Mouse (Mus musculus) midbrain, embryonic 14.5 days (tissue): ENCODE data around the gene Kif3b. TPM values are rescaled to one million over a fixed set of nuclear protein-coding genes. Genes with fewer than 3 reads are reported as not detected.
A peak's percentile ranks its signal among the peaks of the same experiment; 100 is the strongest.

Experiments used
- ATAC-seq: fragments of 200-750 bp; cut with Nextera tagmentation; 2 replicates; pipeline ENCODE4 v1.8.0; 2017; ENCODE audit warnings: moderate number of reproducible peaks, moderate library complexity; ENCODE audit not compliant: low FRiP score, low TSS enrichment
- DNase-seq: peaks from one replicate; pipeline ENCODE4 v3.0.0-alpha.2; 2015
- H3K27ac ChIP-seq: fragments of 300-500 bp; sonication (generic); replicated peaks from 2 replicates; pipeline ENCODE4 v1.5.1; 2014; ENCODE audit warnings: mild to moderate bottlenecking, low read depth, low read length, moderate library complexity
- H3K27me3 ChIP-seq: fragments of 300-500 bp; sonication (generic); 2 replicates; pipeline ENCODE4 v1.6.1; 2014; ENCODE audit warnings: low read length, control low read depth, mixed read lengths; ENCODE audit not compliant: control insufficient read depth, insufficient read depth
- H3K36me3 ChIP-seq: fragments of 300-500 bp; sonication (generic); 2 replicates; pipeline ENCODE4 v1.6.1; 2014; ENCODE audit warnings: low read length, control low read depth; ENCODE audit not compliant: control insufficient read depth, insufficient read depth
- H3K4me1 ChIP-seq: fragments of 300-500 bp; sonication (generic); 2 replicates; pipeline ENCODE4 v1.6.1; 2014; ENCODE audit warnings: mild to moderate bottlenecking, antibody characterized with exemption, low read length, control low read depth; ENCODE audit not compliant: control insufficient read depth, insufficient read depth
- H3K4me2 ChIP-seq: fragments of 300-500 bp; sonication (generic); 2 replicates; pipeline ENCODE4 v1.6.1; 2014; ENCODE audit warnings: mild to moderate bottlenecking, low read length, moderate library complexity
- H3K4me3 ChIP-seq: fragments of 300-500 bp; sonication (generic); replicated peaks from 2 replicates; pipeline ENCODE4 v1.5.1; 2014; ENCODE audit warnings: low read depth, low read length
- H3K9ac ChIP-seq: fragments of 300-500 bp; sonication (generic); replicated peaks from 2 replicates; pipeline ENCODE4 v1.6.1; 2014; ENCODE audit warnings: mild to moderate bottlenecking, low read length, moderate library complexity
- H3K9me3 ChIP-seq: fragments of 300-500 bp; sonication (generic); 2 replicates; pipeline ENCODE4 v1.6.1; 2016; ENCODE audit warnings: low read length, control low read depth, mixed read lengths; ENCODE audit not compliant: control insufficient read depth
- WGBS: fragments of 180-500 bp; shearing (Covaris S2); extraction: QIAGEN DNeasy Blood & Tissue Kit; methylation state at CpG from one replicate; pipeline ENCODE4 v1.1.7; 2014; 5-methylcytosine and 5-hydroxymethylcytosine counted together
- polyA plus RNA-seq: library from polyadenylated mRNA; unstranded; fragments of >200 nt; fragmentation: Nextera tagmentation; extraction: Ambion mirVana; gene quantifications from 2 replicates; pipeline ENCODE4 v1.2.1, GENCODE M21; 2014

Gene Kif3b
- polyA plus RNA-seq, 1 experiment from 2014 or later = 17.0 TPM

DNA sequence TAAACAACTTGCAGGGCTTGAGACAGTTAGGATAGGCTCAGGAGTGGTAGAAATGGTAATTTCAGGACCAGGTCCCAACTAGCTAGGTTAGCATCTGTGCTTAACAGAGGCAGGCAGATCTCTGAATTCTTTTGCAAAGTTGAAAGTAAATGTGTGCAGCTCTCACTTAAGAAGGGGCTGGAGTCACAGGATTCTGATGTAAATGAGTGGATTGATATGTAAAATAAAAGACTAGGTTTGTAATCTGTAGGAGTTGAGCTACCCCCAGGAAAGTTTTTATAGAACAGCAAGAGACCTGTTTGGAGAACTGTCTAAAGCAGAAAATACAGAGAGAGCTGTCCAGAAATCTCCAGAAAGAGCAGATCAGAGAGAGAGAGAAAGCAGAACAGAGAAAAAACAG lies 79.7 kb downstream of the Kif3b start:
- no peak for ATAC-seq
- H3K9ac ChIP-seq = no peak overlapping the region
- H3K4me3 ChIP-seq = no peak overlapping the region
- H3K9me3 ChIP-seq = no peaks in the 10 kb centered on the region
- no peak overlapping the region for H3K27ac ChIP-seq
- peaks cover 29% of the 10 kb centered on the region for H3K36me3 ChIP-seq
- DNase-seq = no peak
- H3K27me3 ChIP-seq = no peaks in the 10 kb centered on the region
- no peak overlapping the region for H3K4me2 ChIP-seq
- no peaks in the 10 kb centered on the region for H3K4me1 ChIP-seq

DNA sequence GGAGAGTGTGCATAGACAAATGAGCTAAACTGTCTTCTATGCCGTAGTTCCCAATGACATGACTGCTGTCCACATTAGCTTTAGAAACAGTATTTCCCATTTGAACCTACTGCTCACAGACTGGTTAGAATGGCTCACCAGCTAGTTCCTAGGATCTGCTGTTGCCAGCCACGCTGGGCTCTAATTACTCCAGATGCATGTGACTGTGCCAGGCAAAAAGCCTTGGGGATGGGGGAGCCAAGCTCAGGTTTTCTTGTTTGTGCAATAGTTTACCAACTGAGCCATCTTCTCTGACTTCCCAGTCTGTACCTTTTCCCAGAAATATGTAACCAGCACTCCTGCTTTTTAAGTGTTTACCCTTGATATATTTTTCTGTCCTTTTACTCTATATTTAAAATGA lies 84.2 kb downstream of the Kif3b start:
- H3K4me2 ChIP-seq = no peak overlapping the region
- no peaks in the 10 kb centered on the region for H3K4me1 ChIP-seq
- no peak overlapping the region for H3K27ac ChIP-seq
- no peak overlapping the region for H3K4me3 ChIP-seq
- H3K9me3 ChIP-seq = no peaks in the 10 kb centered on the region
- WGBS = 89% methylated on average over 2 of the region's 2 CpGs
- H3K36me3 ChIP-seq = peaks cover 8% of the 10 kb centered on the region; the same call in 1 of the 2 replicates
- DNase-seq (peak; percentile 5), ATAC-seq (no peak)
- no peaks in the 10 kb centered on the region for H3K27me3 ChIP-seq
- H3K9ac ChIP-seq = no peak overlapping the region

- Histone ChIP-seq H3K9me3 (no peaks in the 10 kb centered on the region), H3K4me3 (no peak overlapping the region), H3K4me1 (no peaks in the 10 kb centered on the region), H3K4me2 (no peak overlapping the region), H3K9ac (no peak overlapping the region), H3K27me3 (no peaks in the 10 kb centered on the region), H3K27ac (no peak overlapping the region), H3K36me3 (peaks cover 24% of the 10 kb centered on the region)
- no peak for DNase-seq
- 95% methylated on average over 1 of the region's 1 CpGs for WGBS
- ATAC-seq = no peak
Measured at GRCm38 (mm10) chr2:153380479-153380878, 89.3 kb downstream of the Kif3b start.

Other genes starting within 250 kb of the Kif3b start
- gene Ccm2l, start 225.5 kb upstream of the Kif3b start, polyA plus RNA-seq = 1.5 and 2.0 TPM in 2 replicates
- gene Hck, start 182.9 kb upstream of the Kif3b start, polyA plus RNA-seq = 1.4 and 2.3 TPM in 2 replicates
- gene Tm9sf4, start 130.1 kb upstream of the Kif3b start, polyA plus RNA-seq = 80.1 and 89.8 TPM in 2 replicates
- 30.2 and 37.5 TPM in 2 replicates for gene Tspyl3, start 66.0 kb upstream of the Kif3b start, polyA plus RNA-seq
- 7.3 and 11.5 TPM in 2 replicates for gene Plagl2, start 50.0 kb upstream of the Kif3b start, polyA plus RNA-seq
- 5.6 and 6.0 TPM in 2 replicates for gene Pofut1, start 49.9 kb upstream of the Kif3b start, polyA plus RNA-seq
- gene Asxl1, start 54.4 kb downstream of the Kif3b start, polyA plus RNA-seq = 13.4 and 17.1 TPM in 2 replicates
- not detected in 2 replicates for gene 4930404H24Rik, start 201.4 kb downstream of the Kif3b start, polyA plus RNA-seq
- gene Nol4l, start 238.6 kb downstream of the Kif3b start, polyA plus RNA-seq = 44.8 and 51.7 TPM in 2 replicates